Mouse (Mus musculus): ENCODE results near the gene Psen2. TPM values are rescaled to one million over a fixed set of nuclear protein-coding genes. Genes with fewer than 3 reads are reported as not detected.

Gene Psen2
- polyA plus RNA-seq, 1 experiment from 2014 or later, result 20.6 TPM

GRCm38 (mm10) chr1:180261415-180261814 lies 1.8 kb downstream of the Psen2 start:
- CTCF ChIA-PET, result interaction anchor here (1.1 to 2.4 kb wide), 2 partner anchors 161 to 167 kb away, joined by 3 to 8 read pairs; no protein-coding TSS in a partner anchor
- TF ChIP-seq CTCF (IDR thresholded peaks at IDR 0.05), result no peak
- H3K27me3 ChIP-seq, result no peaks in the 10 kb centered on the region
- ATAC-seq (no peak), DNase-seq (ENCODE audit: low read depth, low spot score) (no peak)
- POLR2A ChIA-PET, result no interaction called here
- in situ Hi-C loops (cut with MboI; ENCODE audit: low pct_unique_long_range_greater_than_20kb), result no loop called here

GRCm38 (mm10) chr1:180260886-180261285 lies 2.4 kb downstream of the Psen2 start:
- in situ Hi-C loops (cut with MboI; ENCODE audit: low pct_unique_long_range_greater_than_20kb), result no loop called here
- POLR2A ChIA-PET, result no interaction called here
- no peak for TF ChIP-seq CTCF (IDR thresholded peaks at IDR 0.05)
- H3K27me3 ChIP-seq, result no peaks in the 10 kb centered on the region
- CTCF ChIA-PET, result interaction anchor here (2.4 kb wide), 1 partner anchor 162 kb away, joined by 8 read pairs; no protein-coding TSS in a partner anchor
- ATAC-seq (no peak), DNase-seq (ENCODE audit: low read depth, low spot score) (no peak)

DNA sequence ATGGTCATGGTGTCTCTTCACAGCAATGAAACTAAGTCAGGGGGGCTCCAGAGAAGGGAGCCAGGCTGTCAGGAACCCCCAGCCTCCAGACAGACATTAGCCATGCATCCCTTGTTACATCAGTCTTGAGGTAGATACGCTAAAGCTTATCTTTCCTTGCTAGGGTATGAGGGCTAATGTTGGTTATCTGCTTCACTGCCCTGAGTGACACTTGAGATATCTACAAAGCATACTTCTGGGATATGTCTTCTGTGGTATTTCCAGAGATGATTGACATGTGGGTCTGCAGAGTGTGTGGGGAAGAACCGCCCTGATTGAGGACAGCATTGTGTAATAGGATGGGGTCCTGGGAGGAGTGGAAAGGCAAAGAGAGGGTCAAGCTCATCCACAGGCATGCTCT lies 3.5 kb downstream of the Psen2 start:
- in situ Hi-C loops (cut with MboI; ENCODE audit: low pct_unique_long_range_greater_than_20kb), result no loop called here

DNA sequence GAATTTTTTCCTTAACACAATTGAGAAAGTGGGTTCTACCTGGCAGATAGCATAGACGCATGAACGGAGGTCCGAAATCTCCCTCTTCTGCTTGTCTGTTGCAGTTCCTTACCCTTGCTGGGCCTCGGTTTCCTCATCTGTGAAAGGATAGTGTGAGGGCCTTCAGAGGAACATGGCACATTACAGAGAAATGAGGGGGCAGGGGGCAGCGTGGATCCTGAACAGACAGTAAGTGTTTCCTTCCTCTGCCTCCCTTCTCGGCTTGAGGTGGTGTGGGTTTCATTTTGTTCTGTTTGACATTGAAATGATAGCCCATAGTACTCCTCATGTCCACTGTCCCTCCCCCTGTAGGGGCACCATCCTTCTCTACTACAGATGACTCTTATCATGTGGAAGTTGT lies 5.8 kb downstream of the Psen2 start:
- TF ChIP-seq CTCF (IDR thresholded peaks at IDR 0.05), result no peak
- ChIA-PET POLR2A (no interaction called here), CTCF (no interaction called here)
- DNase-seq (ENCODE audit: low read depth, low spot score), result no peak
- H3K27me3 ChIP-seq, result no peaks in the 10 kb centered on the region
- ATAC-seq, result no peak
- in situ Hi-C loops (cut with MboI; ENCODE audit: low pct_unique_long_range_greater_than_20kb), result no loop called here

More for the DNA sequence above, 3.5 kb downstream of the Psen2 start:
- H3K27me3 ChIP-seq, result no peaks in the 10 kb centered on the region
- TF ChIP-seq CTCF (IDR thresholded peaks at IDR 0.05), result no peak
- ATAC-seq (no peak), DNase-seq (ENCODE audit: low read depth, low spot score) (no peak)
- CTCF ChIA-PET, result no interaction called here
- POLR2A ChIA-PET, result no interaction called here

DNA sequence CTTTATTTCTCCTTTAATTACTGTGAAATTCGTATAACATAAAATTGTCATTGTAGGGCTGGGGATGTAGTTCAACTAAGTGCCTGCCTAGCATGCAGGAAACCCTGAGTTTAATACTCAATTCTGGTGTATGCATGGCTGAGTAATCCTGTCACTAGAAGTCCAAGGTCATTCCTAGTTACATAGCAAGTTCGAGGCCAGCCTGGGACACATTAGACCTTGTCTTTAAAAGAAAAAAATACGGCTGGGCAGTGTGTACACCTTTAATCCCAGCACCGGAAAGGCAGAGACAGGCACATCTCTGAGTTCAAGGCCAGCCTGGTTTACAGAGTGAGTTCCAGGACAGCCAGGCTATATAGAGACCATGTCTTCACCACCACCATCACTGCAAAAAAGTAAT lies 6.4 kb downstream of the Psen2 start:
- POLR2A ChIA-PET, result interaction anchor here (1.3 kb wide), 1 partner anchor 236 kb away, joined by 4 read pairs; no protein-coding TSS in a partner anchor
- no peak for TF ChIP-seq CTCF (IDR thresholded peaks at IDR 0.05)
- CTCF ChIA-PET, result no interaction called here
- ATAC-seq (no peak), DNase-seq (ENCODE audit: low read depth, low spot score) (no peak)
- no peaks in the 10 kb centered on the region for H3K27me3 ChIP-seq
- in situ Hi-C loops (cut with MboI; ENCODE audit: low pct_unique_long_range_greater_than_20kb), result no loop called here

DNA sequence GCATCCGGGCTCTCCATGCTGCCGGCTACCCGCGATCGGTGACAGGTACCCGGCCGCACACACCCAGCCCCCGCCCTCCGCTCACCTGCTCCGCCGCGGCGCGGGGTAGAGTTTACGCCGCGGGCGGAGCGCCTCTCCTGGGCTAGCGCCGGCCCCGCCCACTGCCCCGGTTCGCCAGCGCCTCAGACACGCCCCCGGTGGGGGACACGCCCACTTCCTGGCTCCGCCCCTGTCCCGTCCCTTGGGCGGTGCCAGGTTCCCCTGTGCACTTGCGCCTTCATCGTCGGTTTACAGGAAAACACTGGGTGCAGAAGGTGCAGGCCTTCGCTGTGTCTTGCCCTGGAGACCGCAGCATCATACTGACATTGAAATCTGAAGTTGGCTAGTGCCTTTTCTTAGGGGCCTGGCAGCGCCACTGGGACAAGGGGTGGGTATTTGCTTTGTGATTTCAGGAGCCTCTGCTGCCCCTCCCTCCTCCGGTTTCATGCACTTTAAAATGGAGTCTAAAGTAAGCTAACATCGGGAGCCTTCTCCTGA lies 7.0 kb downstream of the Psen2 start:
- peak; percentile 69 for ATAC-seq
- POLR2A ChIA-PET, result interaction anchor here (1.3 kb wide), 1 partner anchor 237 kb away, joined by 4 read pairs; no protein-coding TSS in a partner anchor
- no peak for DNase-seq (ENCODE audit: low read depth, low spot score)
- CTCF ChIA-PET, result no interaction called here
- H3K27me3 ChIP-seq, result no peaks in the 10 kb centered on the region
- in situ Hi-C loops (cut with MboI; ENCODE audit: low pct_unique_long_range_greater_than_20kb), result no loop called here
- TF ChIP-seq CTCF (IDR thresholded peaks at IDR 0.05), result no peak

GRCm38 (mm10) chr1:180255294-180256117 lies 7.7 kb downstream of the Psen2 start:
- POLR2A ChIA-PET, result interaction anchor here (1.3 kb wide), 1 partner anchor 238 kb away, joined by 4 read pairs; no protein-coding TSS in a partner anchor
- ATAC-seq (peak; percentile 70), DNase-seq (ENCODE audit: low read depth, low spot score) (no peak)
- in situ Hi-C loops (cut with MboI; ENCODE audit: low pct_unique_long_range_greater_than_20kb), result no loop called here
- no peak for TF ChIP-seq CTCF (IDR thresholded peaks at IDR 0.05)
- H3K27me3 ChIP-seq, result no peaks in the 10 kb centered on the region
- CTCF ChIA-PET, result interaction anchor here (0.7 kb wide), 1 partner anchor 167 kb away, joined by 3 read pairs; no protein-coding TSS in a partner anchor

DNA sequence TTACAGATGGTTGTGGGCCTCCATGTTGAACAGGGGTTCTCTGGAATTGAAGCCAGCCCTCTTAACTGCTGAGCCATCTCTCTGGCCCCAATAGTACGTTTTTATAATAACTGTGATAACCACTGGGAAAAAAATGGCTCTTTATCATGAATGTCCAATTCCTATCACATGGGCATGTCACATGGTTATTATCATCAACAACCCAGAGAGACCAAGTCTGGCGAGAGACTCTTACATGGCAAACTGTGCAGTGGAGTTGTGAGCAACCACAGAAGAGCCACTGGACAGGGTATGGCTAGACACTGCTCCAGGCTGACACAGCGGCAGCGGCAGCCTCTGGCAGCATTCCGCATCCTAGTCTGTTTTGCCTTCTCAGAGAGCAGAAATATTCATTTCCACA lies 8.9 kb downstream of the Psen2 start:
- no peaks in the 10 kb centered on the region for H3K27me3 ChIP-seq
- CTCF ChIA-PET, result no interaction called here
- POLR2A ChIA-PET, result no interaction called here
- in situ Hi-C loops (cut with MboI; ENCODE audit: low pct_unique_long_range_greater_than_20kb), result no loop called here
- no peak for DNase-seq (ENCODE audit: low read depth, low spot score)
- no peak for ATAC-seq
- no peak for TF ChIP-seq CTCF (IDR thresholded peaks at IDR 0.05)

GRCm38 (mm10) chr1:180252656-180253190 lies 10.5 kb downstream of the Psen2 start:
- no peak for TF ChIP-seq CTCF (IDR thresholded peaks at IDR 0.05)
- in situ Hi-C loops (cut with MboI; ENCODE audit: low pct_unique_long_range_greater_than_20kb), result no loop called here
- no peaks in the 10 kb centered on the region for H3K27me3 ChIP-seq
- ChIA-PET CTCF (interaction anchor here (1.4 kb wide), 1 partner anchor 22 kb away, joined by 4 read pairs; no protein-coding TSS in a partner anchor), POLR2A (no interaction called here)
- ATAC-seq (no peak), DNase-seq (ENCODE audit: low read depth, low spot score) (no peak)

GRCm38 (mm10) chr1:180251176-180252048 lies 11.8 kb downstream of the Psen2 start:
- no peak for ATAC-seq
- CTCF ChIA-PET, result interaction anchor here (1.4 kb wide), 1 partner anchor 21 kb away, joined by 4 read pairs; no protein-coding TSS in a partner anchor
- POLR2A ChIA-PET, result no interaction called here
- no peak for TF ChIP-seq CTCF (IDR thresholded peaks at IDR 0.05)
- in situ Hi-C loops (cut with MboI; ENCODE audit: low pct_unique_long_range_greater_than_20kb), result no loop called here
- no peak for DNase-seq (ENCODE audit: low read depth, low spot score)
- no peaks in the 10 kb centered on the region for H3K27me3 ChIP-seq

Data from Patski (cell line).